Mouse (Mus musculus) urinary bladder, postnatal 36 days (tissue): ENCODE results near the gene T.
"Not testable (repeated sequence)": the region's sequence is repeated elsewhere in the genome, so short reads cannot be mapped to it uniquely, and the experiment has no call there.

Experiments used
- DNase-seq, 2 experiments: peaks; one replicate each; pipeline ENCODE4 v3.0.0; 2022; ENCODE audit warnings: low spot score in 2 of 2, mixed read lengths in 1 of 2

Gene T

GRCm38 (mm10) chr17:8433978-8434960 lies at the start of gene T:
TSS of gene T (plus strand) at chr17:8434423.
- no peak for DNase-seq

- DNase-seq: no peak
Observed at GRCm38 (mm10) chr17:8385441-8385840, 48.8 kb upstream of the T start.

- no peak for DNase-seq
Observed at GRCm38 (mm10) chr17:8388463-8388862, 45.8 kb upstream of the T start.

GRCm38 (mm10) chr17:8388990-8389789 lies 45.0 kb upstream of the T start:
- DNase-seq: no peak

- DNase-seq: no peak
Observed at GRCm38 (mm10) chr17:8389790-8390095, 44.5 kb upstream of the T start.

GRCm38 (mm10) chr17:8390487-8390886 lies 43.7 kb upstream of the T start:
- DNase-seq: no peak

GRCm38 (mm10) chr17:8396371-8396770 lies 37.9 kb upstream of the T start:
- no peak for DNase-seq

- no peak for DNase-seq
Observed at GRCm38 (mm10) chr17:8397946-8398345, 36.3 kb upstream of the T start.

- DNase-seq: not testable (repeated sequence)
Observed at GRCm38 (mm10) chr17:8403932-8404331, 30.3 kb upstream of the T start.

- no peak for DNase-seq
Observed at GRCm38 (mm10) chr17:8406285-8406684, 27.9 kb upstream of the T start.

GRCm38 (mm10) chr17:8408002-8408401 lies 26.2 kb upstream of the T start:
- DNase-seq: not testable (repeated sequence)

- no peak for DNase-seq
Observed at GRCm38 (mm10) chr17:8408589-8409295, 25.5 kb upstream of the T start.

- no peak for DNase-seq
Observed at GRCm38 (mm10) chr17:8410330-8410729, 23.9 kb upstream of the T start.

- no peak for DNase-seq
Observed at GRCm38 (mm10) chr17:8413656-8414055, 20.6 kb upstream of the T start.

GRCm38 (mm10) chr17:8415533-8415932 lies 18.7 kb upstream of the T start:
- no peak for DNase-seq

- DNase-seq: no peak
Observed at GRCm38 (mm10) chr17:8416865-8417264, 17.4 kb upstream of the T start.

GRCm38 (mm10) chr17:8420739-8421138 lies 13.5 kb upstream of the T start:
- DNase-seq: no peak

GRCm38 (mm10) chr17:8421517-8421916 lies 12.7 kb upstream of the T start:
- DNase-seq: no peak

GRCm38 (mm10) chr17:8423283-8423682 lies 10.9 kb upstream of the T start:
- DNase-seq: no peak

- no peak for DNase-seq
Observed at GRCm38 (mm10) chr17:8429436-8429835, 4.8 kb upstream of the T start.

GRCm38 (mm10) chr17:8429896-8430295 lies 4.3 kb upstream of the T start:
- no peak for DNase-seq

- DNase-seq: no peak
Observed at GRCm38 (mm10) chr17:8432179-8432800, 1.9 kb upstream of the T start.
